Mouse (Mus musculus) E14TG2a.4 (cell line): ENCODE measurements at regions not wholly inside any gene's neighbourhood (a gene's known extent, or its start where the extent isn't known, plus 50 kb on each side); places are given as distances from the start of the nearest gene placed in this dataset.

Experiments
- H3K27me3 ChIP-seq: 2 replicates; pipeline ENCODE4 v1.6.1; 2014; ENCODE audit warnings: low read length, control low read depth; ENCODE audit not compliant: insufficient read depth
- H3K36me3 ChIP-seq: 2 replicates; pipeline ENCODE4 v1.6.1; 2014; ENCODE audit warnings: low read length, control low read depth; ENCODE audit not compliant: insufficient read depth
- H3K4me1 ChIP-seq: replicated peaks from 2 replicates; pipeline ENCODE4 v1.6.1; 2014; ENCODE audit warnings: low read depth, low read length, control low read depth
- H3K4me3 ChIP-seq: replicated peaks from 2 replicates; pipeline ENCODE4 v1.5.1; 2014; ENCODE audit warnings: mild to moderate bottlenecking, low read length
- H3K9me3 ChIP-seq: 2 replicates; pipeline ENCODE4 v1.6.1; 2014; ENCODE audit warnings: low read length, control low read depth
- CTCF ChIP-seq: conservative IDR thresholded peaks from 2 replicates; pipeline ENCODE4 v1.5.1; 2014; ENCODE audit warnings: low read length
- NANOG ChIP-seq: IDR thresholded peaks from 2 replicates; pipeline ENCODE4 v1.6.1; 2014; ENCODE audit warnings: borderline replicate concordance, low read length, mixed read lengths
- POU5F1 ChIP-seq: IDR thresholded peaks from 2 replicates; pipeline ENCODE4 v1.6.1; 2014; ENCODE audit warnings: low read length, borderline replicate concordance

- TF ChIP-seq CTCF (no peak), NANOG (no peak), POU5F1 (no peak)
- Histone ChIP-seq H3K36me3 (no peaks in the 10 kb centered on the region), H3K4me1 (no peaks in the 10 kb centered on the region), H3K9me3 (no peaks in the 10 kb centered on the region), H3K4me3 (no peak overlapping the region), H3K27me3 (no peaks in the 10 kb centered on the region)
Observed at GRCm38 (mm10) chr10:37716946-37717345, 578.2 kb upstream of the Marcks start.

GRCm38 (mm10) chr10:37711459-37711858, 572.7 kb upstream of the Marcks start:
- Histone ChIP-seq H3K36me3 (no peaks in the 10 kb centered on the region), H3K9me3 (peaks cover 10% of the 10 kb centered on the region), H3K4me3 (no peak overlapping the region), H3K27me3 (no peaks in the 10 kb centered on the region), H3K4me1 (no peaks in the 10 kb centered on the region)
- TF ChIP-seq NANOG, result no peak
- TF ChIP-seq POU5F1, result no peak
- no peak for TF ChIP-seq CTCF

- H3K4me3 ChIP-seq, result no peak overlapping the region
- H3K9me3 ChIP-seq, result no peaks in the 10 kb centered on the region
- H3K4me1 ChIP-seq, result no peaks in the 10 kb centered on the region
- no peaks in the 10 kb centered on the region for H3K27me3 ChIP-seq
- no peaks in the 10 kb centered on the region for H3K36me3 ChIP-seq
- TF ChIP-seq POU5F1 (no peak), CTCF (no peak), NANOG (no peak)
Observed at GRCm38 (mm10) chr10:37694041-37694690, 555.4 kb upstream of the Marcks start.

- TF ChIP-seq NANOG, result no peak
- no peak for TF ChIP-seq CTCF
- no peak for TF ChIP-seq POU5F1
- Histone ChIP-seq H3K27me3 (no peaks in the 10 kb centered on the region), H3K36me3 (no peaks in the 10 kb centered on the region), H3K4me1 (no peaks in the 10 kb centered on the region), H3K9me3 (no peaks in the 10 kb centered on the region), H3K4me3 (no peak overlapping the region)
Observed at GRCm38 (mm10) chr10:37692851-37693250, 554.1 kb upstream of the Marcks start.

GRCm38 (mm10) chr10:37691939-37692338, 553.2 kb upstream of the Marcks start:
- Histone ChIP-seq H3K4me1 (no peaks in the 10 kb centered on the region), H3K4me3 (no peak overlapping the region), H3K36me3 (no peaks in the 10 kb centered on the region), H3K9me3 (no peaks in the 10 kb centered on the region), H3K27me3 (no peaks in the 10 kb centered on the region)
- no peak for TF ChIP-seq POU5F1
- no peak for TF ChIP-seq CTCF
- no peak for TF ChIP-seq NANOG

GRCm38 (mm10) chr10:37683101-37683500, 544.4 kb upstream of the Marcks start:
- no peak for TF ChIP-seq CTCF
- TF ChIP-seq POU5F1, result no peak
- no peak for TF ChIP-seq NANOG
- Histone ChIP-seq H3K4me1 (no peaks in the 10 kb centered on the region), H3K9me3 (no peaks in the 10 kb centered on the region), H3K27me3 (no peaks in the 10 kb centered on the region), H3K4me3 (no peak overlapping the region), H3K36me3 (no peaks in the 10 kb centered on the region)

GRCm38 (mm10) chr10:37680601-37681000, 541.9 kb upstream of the Marcks start:
- TF ChIP-seq NANOG (no peak), POU5F1 (no peak), CTCF (no peak)
- H3K4me1 ChIP-seq, result no peaks in the 10 kb centered on the region
- no peaks in the 10 kb centered on the region for H3K27me3 ChIP-seq
- no peak overlapping the region for H3K4me3 ChIP-seq
- H3K36me3 ChIP-seq, result no peaks in the 10 kb centered on the region
- H3K9me3 ChIP-seq, result no peaks in the 10 kb centered on the region

- Histone ChIP-seq H3K9me3 (no peaks in the 10 kb centered on the region), H3K36me3 (no peaks in the 10 kb centered on the region), H3K27me3 (no peaks in the 10 kb centered on the region), H3K4me3 (no peak overlapping the region), H3K4me1 (no peaks in the 10 kb centered on the region)
- no peak for TF ChIP-seq NANOG
Observed at GRCm38 (mm10) chr10:37677826-37678225, 539.1 kb upstream of the Marcks start.

- H3K4me3 ChIP-seq, result no peak overlapping the region
- TF ChIP-seq NANOG, result no peak
- no peak for TF ChIP-seq POU5F1
- TF ChIP-seq CTCF, result no peak
- peaks cover 10% of the 10 kb centered on the region for H3K4me1 ChIP-seq
- no peaks in the 10 kb centered on the region for H3K36me3 ChIP-seq
- no peaks in the 10 kb centered on the region for H3K27me3 ChIP-seq
- no peaks in the 10 kb centered on the region for H3K9me3 ChIP-seq
Observed at GRCm38 (mm10) chr10:37668827-37669226, 530.1 kb upstream of the Marcks start.
